Mouse (Mus musculus): ENCODE data around the gene Gimap5. TPM values are rescaled to one million over a fixed set of nuclear protein-coding genes. Genes with fewer than 3 reads are reported as not detected.
A peak's percentile ranks its signal among the peaks of the same experiment; 100 is the strongest.

Gimap5 gene
- 0.94 and 0.98 TPM in 2 replicates for polyA plus RNA-seq (2015; fragmentation: Nextera tagmentation; extraction: Ambion mirVana)

DNA sequence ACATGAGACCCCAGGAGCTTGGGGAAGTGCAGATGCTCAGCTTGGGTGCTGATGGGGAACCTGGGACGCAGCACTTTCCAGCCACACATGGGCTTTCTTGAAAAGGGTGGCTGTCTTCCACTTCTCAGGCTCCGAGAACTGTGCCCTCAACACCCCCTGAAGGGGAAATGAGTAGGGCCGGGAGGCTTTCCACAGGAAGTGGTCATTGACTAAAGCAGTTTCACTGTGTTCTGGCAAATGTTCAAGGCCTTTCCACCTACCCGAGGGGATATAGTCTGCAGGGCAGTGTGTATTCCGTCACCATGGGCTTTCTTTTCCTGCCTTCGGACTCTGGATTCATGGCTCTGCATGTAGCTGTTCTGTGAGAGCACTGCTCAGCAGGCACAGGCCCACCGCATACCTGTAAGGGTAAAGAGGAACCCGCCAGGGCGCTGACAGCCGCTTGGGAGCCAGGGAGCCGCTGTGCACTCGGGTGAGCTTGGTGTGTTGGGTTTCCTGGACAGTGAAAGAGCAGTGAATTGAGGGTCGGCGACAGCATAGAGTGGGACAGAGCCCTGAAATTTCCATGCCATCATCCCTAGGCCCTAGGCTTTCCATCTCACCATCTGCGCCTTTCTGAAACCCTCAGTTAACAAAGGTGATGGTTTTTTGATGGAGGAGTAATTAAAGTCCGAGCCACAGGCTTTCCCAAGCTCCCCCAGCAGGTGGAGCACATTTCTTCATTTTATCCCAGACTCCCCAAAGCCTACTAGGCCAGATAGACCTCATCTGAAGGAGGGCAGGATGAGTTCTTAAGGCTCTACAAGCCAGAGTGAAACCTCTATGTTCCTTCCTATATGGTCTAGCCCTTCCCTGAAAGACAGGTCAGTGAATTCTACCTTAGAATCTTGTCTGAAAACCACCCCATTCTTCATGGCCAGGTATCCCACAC is at the start of gene Gimap5:
Gimap5 (plus strand) TSS at position 239 of the 931 bp plus-strand sequence.
- Histone ChIP-seq H3K9me3 (no peaks in the 10 kb centered on the region), H3K36me3 (no peaks in the 10 kb centered on the region), H3K4me1 (replicated peaks) (peaks cover 9% of the 10 kb centered on the region), H3K4me2 (replicated peaks) (0 out of 2 replicates have a peak within 1 kb of the TSS, but pooled peaks have one; percentile 13), H3K27ac (no peak within 1 kb of the TSS), H3K9ac (replicated peaks) (no peak within 1 kb of the TSS; the same call in 1 of the 2 replicates), H3K27me3 (peaks cover 26% of the 10 kb centered on the region), H3K4me3 (replicated peaks) (no peak within 1 kb of the TSS)
- ATAC-seq, result no peak
- WGBS, result 47% methylated on average over 16 of the region's 16 CpGs

DNA sequence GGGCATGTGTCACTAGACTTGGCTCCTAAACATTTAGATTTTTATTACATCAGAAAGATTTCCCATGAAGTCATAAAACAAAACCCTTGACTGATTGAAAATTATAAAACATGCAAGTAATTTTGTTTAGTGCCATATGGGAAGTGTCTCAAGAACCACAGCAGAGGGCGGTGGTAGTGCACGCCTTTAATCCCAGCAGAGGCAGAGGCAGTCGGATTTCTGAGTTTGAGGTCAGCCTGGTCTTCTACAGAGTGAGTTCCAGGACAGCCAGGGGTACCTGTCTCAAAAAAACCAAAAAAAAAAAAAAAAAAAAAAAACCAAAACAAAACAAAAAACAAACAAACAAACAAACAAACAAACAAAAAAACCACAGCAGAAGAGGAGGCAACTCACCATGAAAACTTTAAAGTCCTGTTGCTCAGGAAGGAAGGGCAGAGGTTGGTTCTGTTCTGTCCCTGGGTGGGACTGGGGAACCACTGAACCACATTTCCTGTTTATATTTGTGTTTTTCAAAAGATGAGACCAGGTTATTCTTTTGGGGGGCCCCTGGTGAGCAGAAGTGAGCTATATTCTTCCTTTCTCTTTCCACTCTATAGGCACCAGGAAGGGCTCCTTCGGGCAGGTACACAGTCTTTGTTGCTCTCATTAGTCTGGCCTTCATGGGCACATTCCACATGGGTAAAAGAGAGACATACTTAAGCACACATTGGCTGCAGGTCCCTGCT is 49.0 kb upstream of the Gimap5 start:
- ATAC-seq, result no peak
- Histone ChIP-seq H3K4me1 (replicated peaks) (no peaks in the 10 kb centered on the region), H3K9ac (replicated peaks) (no peak overlapping the region), H3K4me3 (replicated peaks) (no peak overlapping the region), H3K27ac (no peak overlapping the region), H3K9me3 (no peaks in the 10 kb centered on the region), H3K4me2 (replicated peaks) (no peak overlapping the region), H3K36me3 (no peaks in the 10 kb centered on the region), H3K27me3 (no peaks in the 10 kb centered on the region)
- WGBS, result 86% methylated on average over 4 of the region's 4 CpGs

DNA sequence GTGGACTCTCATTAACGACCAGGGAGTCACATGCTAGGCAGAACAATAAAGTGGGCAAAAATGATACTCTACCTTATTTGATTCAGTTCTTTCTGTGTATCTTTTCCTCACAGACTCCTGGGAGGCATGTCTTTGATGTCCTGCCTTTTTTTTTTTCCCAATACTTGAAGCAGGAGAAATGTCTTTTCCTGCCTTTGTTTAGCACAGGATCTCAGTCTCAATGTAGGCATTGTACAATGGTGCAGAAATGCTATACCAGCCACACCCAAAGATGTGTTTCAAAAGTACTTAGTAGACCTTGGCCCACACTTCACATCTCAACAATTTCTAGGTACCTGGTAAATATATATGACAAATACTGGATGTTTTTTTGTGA is 48.5 kb upstream of the Gimap5 start:
- Histone ChIP-seq H3K9me3 (no peaks in the 10 kb centered on the region), H3K27me3 (no peaks in the 10 kb centered on the region), H3K4me2 (replicated peaks) (no peak overlapping the region), H3K4me1 (replicated peaks) (no peaks in the 10 kb centered on the region), H3K36me3 (no peaks in the 10 kb centered on the region), H3K9ac (replicated peaks) (no peak overlapping the region), H3K27ac (no peak overlapping the region), H3K4me3 (replicated peaks) (no peak overlapping the region)
- 48% methylated on average over 1 of the region's 1 CpGs for WGBS
- no peak for ATAC-seq

DNA sequence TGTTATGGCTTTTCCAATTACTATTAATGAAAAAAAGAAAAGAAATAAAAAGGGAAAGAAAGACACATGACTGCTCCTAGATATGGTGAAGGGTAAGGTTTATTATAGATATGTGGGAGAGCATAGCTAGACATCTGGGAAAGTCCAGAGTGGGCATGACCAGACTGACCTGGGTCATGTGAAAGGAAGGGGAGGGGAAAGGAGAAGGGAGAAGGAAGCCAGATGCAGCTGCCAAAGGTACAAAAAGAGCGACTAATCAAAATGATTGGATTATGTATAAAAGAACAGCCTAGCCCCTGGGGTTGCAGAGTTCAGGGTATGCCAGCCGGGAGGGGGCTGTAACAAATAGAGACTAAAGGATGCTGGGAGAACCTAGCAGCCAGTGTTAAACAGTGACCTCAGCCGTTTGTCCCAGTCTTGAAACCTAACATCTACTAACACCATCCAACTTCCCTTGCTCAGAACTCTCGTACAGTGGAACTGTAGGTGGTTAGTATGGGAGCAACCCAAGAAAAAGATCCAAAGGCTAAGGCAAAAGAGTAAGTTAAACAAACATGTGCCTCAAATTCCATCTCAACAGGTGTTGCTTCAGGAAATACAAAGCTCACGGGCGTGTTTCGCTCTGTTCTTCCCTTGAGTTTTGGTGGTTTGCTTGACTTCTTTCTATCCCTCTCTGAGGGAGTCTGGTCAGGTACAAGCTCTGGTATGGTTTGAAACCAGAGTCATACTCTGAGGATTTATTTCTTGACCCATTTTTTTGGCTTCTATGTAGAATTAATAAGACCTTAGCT is 47.7 kb upstream of the Gimap5 start:
- no peak overlapping the region for H3K9ac ChIP-seq (replicated peaks)
- WGBS, result 80% methylated on average over 7 of the region's 7 CpGs
- H3K36me3 ChIP-seq, result no peaks in the 10 kb centered on the region
- H3K27me3 ChIP-seq, result no peaks in the 10 kb centered on the region
- ATAC-seq, result no peak
- no peak overlapping the region for H3K4me3 ChIP-seq (replicated peaks)
- H3K4me2 ChIP-seq (replicated peaks), result no peak overlapping the region
- H3K27ac ChIP-seq, result no peak overlapping the region
- no peaks in the 10 kb centered on the region for H3K4me1 ChIP-seq (replicated peaks)
- H3K9me3 ChIP-seq, result no peaks in the 10 kb centered on the region

DNA sequence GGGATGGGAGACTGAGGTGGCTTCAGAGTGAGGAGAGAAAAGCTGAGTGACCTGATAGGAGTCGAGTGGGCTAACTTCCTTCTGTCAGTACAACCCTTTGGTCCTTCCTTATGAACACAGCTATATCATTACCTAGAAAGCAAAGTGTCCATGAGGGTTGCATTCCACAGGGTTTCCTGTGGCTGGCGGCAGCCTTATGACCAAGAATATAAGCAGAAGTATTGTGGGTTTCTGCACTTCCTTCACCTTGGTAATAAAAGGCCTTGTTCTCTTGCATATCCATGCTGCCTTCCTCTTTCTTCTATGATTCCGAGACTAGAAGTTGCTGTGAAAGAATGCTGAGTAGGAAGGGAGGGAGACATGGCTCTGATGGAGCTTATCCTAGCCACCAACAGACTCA is 47.1 kb upstream of the Gimap5 start:
- no peak for ATAC-seq
- H3K27ac ChIP-seq, result no peak overlapping the region
- no peaks in the 10 kb centered on the region for H3K4me1 ChIP-seq (replicated peaks)
- no peak overlapping the region for H3K9ac ChIP-seq (replicated peaks)
- H3K27me3 ChIP-seq, result no peaks in the 10 kb centered on the region
- no peaks in the 10 kb centered on the region for H3K36me3 ChIP-seq
- H3K4me2 ChIP-seq (replicated peaks), result no peak overlapping the region
- H3K9me3 ChIP-seq, result no peaks in the 10 kb centered on the region
- 88% methylated on average over 3 of the region's 3 CpGs for WGBS
- no peak overlapping the region for H3K4me3 ChIP-seq (replicated peaks)

DNA sequence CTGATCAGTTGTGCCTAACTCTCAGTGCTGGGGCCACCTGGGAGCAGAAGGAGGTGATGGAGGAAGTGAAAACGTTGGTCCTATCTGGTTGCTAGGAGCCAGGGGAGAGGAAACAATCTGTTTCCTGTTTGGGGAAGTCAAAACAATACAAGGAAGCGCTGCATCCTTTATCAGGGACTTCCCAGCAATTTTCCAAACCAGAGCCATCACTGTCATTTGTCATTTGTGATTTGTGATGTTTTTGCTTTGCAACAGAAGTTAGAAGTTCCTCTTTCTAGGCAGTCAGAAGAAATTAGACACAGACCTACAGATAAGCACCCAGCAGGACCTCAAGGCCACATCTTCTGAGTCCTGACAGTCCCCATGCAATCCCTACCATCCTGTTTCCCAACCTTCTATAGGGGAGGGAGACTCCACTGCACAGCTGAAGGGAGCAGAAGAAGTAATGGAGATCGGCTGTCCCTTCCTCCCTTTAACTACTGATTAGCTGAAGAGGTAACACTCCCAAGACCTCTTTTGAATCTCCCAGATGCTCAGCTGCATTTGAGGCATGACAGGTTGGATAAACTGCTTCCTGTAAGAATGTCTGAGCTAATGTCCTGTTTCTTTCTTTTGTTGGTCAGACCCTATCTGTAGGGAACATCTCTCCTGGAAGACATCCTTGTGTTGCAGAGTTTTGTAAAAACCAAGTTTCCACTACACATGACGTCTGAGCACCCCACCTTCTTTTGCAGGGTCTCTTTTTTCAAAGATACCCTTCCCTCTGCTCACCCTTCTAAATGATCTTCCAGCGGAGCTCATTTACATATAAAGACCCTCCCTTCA is 45.5 kb upstream of the Gimap5 start:
- no peaks in the 10 kb centered on the region for H3K9me3 ChIP-seq
- H3K4me3 ChIP-seq (replicated peaks), result no peak overlapping the region
- WGBS, result 68% methylated on average over 5 of the region's 5 CpGs
- H3K36me3 ChIP-seq, result no peaks in the 10 kb centered on the region
- ATAC-seq, result no peak
- H3K4me1 ChIP-seq (replicated peaks), result no peaks in the 10 kb centered on the region
- H3K9ac ChIP-seq (replicated peaks), result no peak overlapping the region
- no peak overlapping the region for H3K27ac ChIP-seq
- no peaks in the 10 kb centered on the region for H3K27me3 ChIP-seq
- H3K4me2 ChIP-seq (replicated peaks), result no peak overlapping the region

DNA sequence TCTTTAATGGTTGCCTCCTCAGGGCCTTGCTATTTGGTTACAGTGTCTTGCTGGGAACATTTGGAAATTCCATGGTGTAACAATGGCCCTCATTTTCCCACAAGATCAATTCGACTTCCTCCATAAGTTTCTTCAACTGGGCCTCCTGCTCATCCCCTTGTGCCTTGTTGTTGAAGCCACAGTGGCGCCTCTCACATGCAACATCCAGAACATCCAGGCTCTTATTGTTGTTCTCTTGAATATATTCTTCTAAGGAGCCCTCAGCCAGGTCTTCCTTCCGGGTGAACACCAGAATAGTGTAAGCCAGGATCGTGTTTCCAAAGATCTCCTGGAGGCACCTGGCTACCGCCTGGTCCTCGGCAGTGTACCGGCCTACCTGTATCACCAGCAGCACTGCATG is 43.9 kb upstream of the Gimap5 start:
- no peak for ATAC-seq
- no peak overlapping the region for H3K9ac ChIP-seq (replicated peaks)
- H3K4me3 ChIP-seq (replicated peaks), result no peak overlapping the region
- H3K4me2 ChIP-seq (replicated peaks), result no peak overlapping the region
- WGBS, result 86% methylated on average over 7 of the region's 7 CpGs
- no peaks in the 10 kb centered on the region for H3K36me3 ChIP-seq
- no peak overlapping the region for H3K27ac ChIP-seq
- H3K27me3 ChIP-seq, result no peaks in the 10 kb centered on the region
- no peaks in the 10 kb centered on the region for H3K4me1 ChIP-seq (replicated peaks)
- no peaks in the 10 kb centered on the region for H3K9me3 ChIP-seq

DNA sequence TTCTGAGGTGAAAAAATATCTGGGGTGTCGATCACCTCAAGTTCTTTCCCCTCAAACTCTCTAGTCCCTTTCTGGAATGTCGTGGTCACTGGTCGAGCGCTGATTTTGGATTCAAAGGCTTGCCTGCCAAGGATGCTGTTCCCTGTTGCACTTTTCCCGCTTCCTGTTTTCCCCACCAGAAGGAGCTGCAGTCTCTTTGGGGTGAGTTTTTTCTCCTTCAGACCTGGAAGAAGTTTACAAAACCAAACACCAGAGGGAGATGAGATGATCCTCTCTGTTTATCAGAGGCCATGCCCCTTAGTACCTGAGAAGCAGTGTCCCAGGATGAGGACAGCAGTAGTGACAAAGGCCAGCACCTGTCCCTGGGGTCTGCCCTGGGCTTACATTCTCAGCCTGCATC is 43.4 kb upstream of the Gimap5 start:
- Histone ChIP-seq H3K4me3 (replicated peaks) (no peak overlapping the region), H3K27ac (no peak overlapping the region), H3K4me2 (replicated peaks) (no peak overlapping the region), H3K9ac (replicated peaks) (no peak overlapping the region), H3K4me1 (replicated peaks) (no peaks in the 10 kb centered on the region), H3K27me3 (no peaks in the 10 kb centered on the region), H3K36me3 (no peaks in the 10 kb centered on the region), H3K9me3 (no peaks in the 10 kb centered on the region)
- WGBS, result 72% methylated on average over 5 of the region's 5 CpGs
- no peak for ATAC-seq

DNA sequence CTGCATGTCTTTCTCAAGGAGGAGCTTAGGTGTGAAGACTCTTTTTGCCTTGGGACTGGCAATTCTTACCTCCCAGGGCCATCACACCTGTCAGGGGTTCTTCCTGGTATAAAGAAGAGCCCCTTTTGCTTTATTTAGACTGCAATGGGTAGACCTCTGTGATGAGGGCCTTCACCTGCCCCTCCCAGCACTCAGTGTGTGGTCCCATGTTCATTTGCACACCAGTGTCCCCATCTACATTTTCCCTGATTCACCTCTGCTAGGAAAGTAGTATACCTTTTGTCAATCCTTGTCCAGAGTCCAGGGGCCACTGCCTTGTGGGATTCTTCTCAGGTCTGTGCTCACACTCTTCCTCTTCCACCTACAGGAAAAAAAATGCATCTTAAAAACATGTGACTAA is 41.9 kb upstream of the Gimap5 start:
- H3K4me3 ChIP-seq (replicated peaks), result no peak overlapping the region
- no peaks in the 10 kb centered on the region for H3K27me3 ChIP-seq
- no peak overlapping the region for H3K4me2 ChIP-seq (replicated peaks)
- no peaks in the 10 kb centered on the region for H3K4me1 ChIP-seq (replicated peaks)
- no peak overlapping the region for H3K27ac ChIP-seq
- H3K9me3 ChIP-seq, result no peaks in the 10 kb centered on the region
- H3K9ac ChIP-seq (replicated peaks), result no peak overlapping the region
- ATAC-seq, result no peak
- no peaks in the 10 kb centered on the region for H3K36me3 ChIP-seq

DNA sequence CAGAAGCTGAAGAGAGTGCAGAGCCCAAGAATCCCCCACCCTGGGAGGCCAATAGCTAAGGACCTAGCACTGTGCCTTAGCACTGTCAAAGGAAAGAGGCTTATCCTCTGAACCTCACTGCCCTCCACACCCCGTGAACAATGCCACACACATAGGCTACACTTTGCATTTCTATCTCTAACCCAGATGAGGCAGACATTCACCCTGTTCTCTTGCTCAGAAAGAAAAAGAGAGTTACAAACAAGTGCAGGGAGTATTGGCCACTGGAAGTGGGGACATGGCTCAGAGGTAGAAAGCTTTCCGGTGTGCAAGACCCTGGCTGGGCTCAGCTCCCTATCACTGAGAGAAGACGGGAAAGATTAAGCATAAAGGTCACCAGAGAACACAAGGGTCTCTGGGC is 39.9 kb upstream of the Gimap5 start:
- H3K9ac ChIP-seq (replicated peaks), result no peak overlapping the region
- H3K4me1 ChIP-seq (replicated peaks), result no peaks in the 10 kb centered on the region
- no peak overlapping the region for H3K4me2 ChIP-seq (replicated peaks)
- no peaks in the 10 kb centered on the region for H3K9me3 ChIP-seq
- no peak for ATAC-seq
- WGBS, result 55% methylated on average over 3 of the region's 3 CpGs
- no peak overlapping the region for H3K4me3 ChIP-seq (replicated peaks)
- no peaks in the 10 kb centered on the region for H3K36me3 ChIP-seq
- H3K27me3 ChIP-seq, result no peaks in the 10 kb centered on the region
- no peak overlapping the region for H3K27ac ChIP-seq

DNA sequence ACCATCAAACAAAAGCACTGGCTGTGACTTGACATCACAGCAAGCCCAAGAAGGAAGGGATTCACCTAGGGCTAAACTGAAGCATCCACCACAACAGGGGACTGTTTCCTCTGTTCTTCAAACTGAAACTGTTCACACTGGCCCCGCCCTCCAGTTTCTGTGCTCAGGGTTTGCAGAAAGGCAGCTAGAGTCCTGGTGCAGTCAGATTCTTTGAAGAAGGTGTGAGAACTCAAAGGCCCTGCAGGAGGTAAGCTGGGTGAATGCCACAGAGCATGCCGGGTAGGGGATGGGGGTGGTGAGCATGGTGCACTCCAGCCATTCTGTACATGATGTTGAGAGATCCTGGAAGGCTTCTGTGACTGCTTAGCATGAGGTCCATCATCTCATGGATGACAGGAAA is 27.5 kb upstream of the Gimap5 start, which contains the start of the genes Gm28053 and Gimap7:
Gm28053 (plus strand) TSS at position 153 of the 400 bp plus-strand sequence.
Gimap7 (plus strand) TSS at position 167 of the 400 bp plus-strand sequence.
- H3K4me2 ChIP-seq (replicated peaks), result no peak within 1 kb of the TSS
- H3K27me3 ChIP-seq, result no peaks in the 10 kb centered on the region
- no peaks in the 10 kb centered on the region for H3K36me3 ChIP-seq
- no peak within 1 kb of the TSS for H3K27ac ChIP-seq
- H3K4me3 ChIP-seq (replicated peaks), result no peak within 1 kb of the TSS
- WGBS, result 49% methylated on average over 2 of the region's 2 CpGs
- H3K9ac ChIP-seq (replicated peaks), result no peak within 1 kb of the TSS
- H3K4me1 ChIP-seq (replicated peaks), result no peaks in the 10 kb centered on the region
- no peaks in the 10 kb centered on the region for H3K9me3 ChIP-seq
- ATAC-seq, result no peak
